Mouse (Mus musculus) olfactory bulb, adult 2 months (tissue): ENCODE data around the gene Map4k2.

Source experiments
- CTCF ChIP-seq: fragments of 200-500 bp; IDR thresholded peaks from 2 replicates; pipeline ENCODE4 v1.5.1; 2012; ENCODE audit warnings: low read depth, mild to moderate bottlenecking, low read length, moderate library complexity; ENCODE audit not compliant: insufficient read depth
- POLR2A ChIP-seq: fragments of 200-500 bp; IDR thresholded peaks from 2 replicates; pipeline ENCODE4 v1.6.1; 2012; ENCODE audit warnings: mild to moderate bottlenecking, low read depth, low read length, moderate library complexity; ENCODE audit not compliant: insufficient read depth

GRCm38 (mm10) chr19:6338716-6339115, 2.2 kb upstream of the Map4k2 start:
- TF ChIP-seq CTCF: no peak
- TF ChIP-seq POLR2A: no peak
